Mouse (Mus musculus): ENCODE measurements around the gene Ces2h. TPM values are rescaled to one million over a fixed set of nuclear protein-coding genes. Genes with fewer than 3 reads are reported as not detected.
"Not testable (repeated sequence)": the region's sequence is repeated elsewhere in the genome, so short reads cannot be mapped to it uniquely, and the experiment has no call there.

Ces2h gene
- polyA plus RNA-seq, 1 experiment: not detected

DNA sequence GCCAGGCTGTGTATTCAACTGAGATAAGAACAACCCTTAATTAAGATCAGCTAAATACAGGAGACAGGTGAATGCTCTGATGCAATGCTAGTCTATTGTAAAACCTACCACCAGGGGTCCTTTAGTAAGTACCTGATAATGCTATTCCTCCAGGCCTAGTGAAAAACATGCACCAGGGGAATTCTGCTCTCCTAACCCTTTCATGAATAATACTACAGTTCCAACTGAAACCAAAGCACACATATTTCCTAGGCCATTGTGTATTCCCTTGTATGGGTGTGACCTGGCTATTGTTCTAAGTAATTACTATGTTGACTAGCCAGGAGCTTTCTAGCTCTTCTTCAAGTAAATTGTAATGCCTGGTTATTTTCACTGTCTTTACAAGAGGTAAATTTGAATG is 59.4 kb downstream of the Ces2h start:
- H3K4me3 ChIP-seq (ENCODE audit: insufficient read depth, low read depth, low read length): no peak overlapping the region
- no peaks in the 10 kb centered on the region for H3K4me1 ChIP-seq (ENCODE audit: control insufficient read depth, insufficient read depth, low read length)
- H3K27ac ChIP-seq (ENCODE audit: insufficient read depth, low read depth, low read length): no peak overlapping the region
- TF ChIP-seq CTCF (IDR thresholded peaks at IDR 0.05; ENCODE audit: insufficient read depth, low read depth, low read length): no peak
- TF ChIP-seq POLR2A (IDR thresholded peaks at IDR 0.05; ENCODE audit: insufficient read depth, low read depth, low read length): no peak

GRCm38 (mm10) chr8:105066761-105067160 is 66.1 kb downstream of the Ces2h start:
- H3K4me1 ChIP-seq (ENCODE audit: control insufficient read depth, insufficient read depth, low read length): no peaks in the 10 kb centered on the region
- H3K4me3 ChIP-seq (ENCODE audit: insufficient read depth, low read depth, low read length): no peak overlapping the region
- no peak overlapping the region for H3K27ac ChIP-seq (ENCODE audit: insufficient read depth, low read depth, low read length)
- no peak for TF ChIP-seq POLR2A (IDR thresholded peaks at IDR 0.05; ENCODE audit: insufficient read depth, low read depth, low read length)
- no peak for TF ChIP-seq CTCF (IDR thresholded peaks at IDR 0.05; ENCODE audit: insufficient read depth, low read depth, low read length)
- WGBS: 4% methylated on average over 1 of the region's 1 CpGs

- WGBS: 81% methylated on average over 7 of the region's 7 CpGs
- not testable (repeated sequence) for H3K4me1 ChIP-seq (ENCODE audit: control insufficient read depth, insufficient read depth, low read length); H3K27ac ChIP-seq (ENCODE audit: insufficient read depth, low read depth, low read length); H3K4me3 ChIP-seq (ENCODE audit: insufficient read depth, low read depth, low read length)
Observed at GRCm38 (mm10) chr8:105067905-105068304, 67.3 kb downstream of the Ces2h start.

DNA sequence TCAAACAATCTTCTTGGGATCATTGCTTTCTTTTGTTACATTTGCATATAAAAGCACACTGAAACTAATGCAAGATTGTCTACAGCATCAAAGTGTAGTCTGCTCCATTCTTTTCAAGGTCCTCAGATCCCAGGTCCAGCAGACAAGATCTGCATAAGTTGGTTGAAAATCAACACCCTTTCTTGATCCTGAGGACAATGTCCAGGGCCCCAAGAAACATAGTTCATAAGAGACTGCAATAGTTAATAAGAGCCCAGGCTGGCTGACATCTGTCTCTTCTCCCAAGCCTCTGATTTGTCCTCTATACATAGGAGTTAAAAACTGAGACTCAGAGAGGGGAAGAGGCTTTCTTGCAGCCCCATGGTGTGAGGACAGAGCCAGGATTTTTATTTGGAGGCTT is 68.3 kb downstream of the Ces2h start:
- TF ChIP-seq POLR2A (IDR thresholded peaks at IDR 0.05; ENCODE audit: insufficient read depth, low read depth, low read length): no peak
- TF ChIP-seq CTCF (IDR thresholded peaks at IDR 0.05; ENCODE audit: insufficient read depth, low read depth, low read length): no peak
- Histone ChIP-seq H3K4me3 (ENCODE audit: insufficient read depth, low read depth, low read length) (no peak overlapping the region), H3K4me1 (ENCODE audit: control insufficient read depth, insufficient read depth, low read length) (no peaks in the 10 kb centered on the region), H3K27ac (ENCODE audit: insufficient read depth, low read depth, low read length) (no peak overlapping the region)

Other genes starting within 250 kb of the Ces2h start
- not detected in 2 replicates for gene Ces2b, start 169.3 kb upstream of the Ces2h start, polyA plus RNA-seq (2012; ENCODE audit: insufficient read depth, insufficient read length, low replicate concordance, missing spikeins)
- gene Ces2c, start 153.8 kb upstream of the Ces2h start, polyA plus RNA-seq (2012; ENCODE audit: insufficient read depth, insufficient read length, low replicate concordance, missing spikeins): not detected in 2 replicates
- gene Ces2e, start 74.6 kb upstream of the Ces2h start, polyA plus RNA-seq (2012; ENCODE audit: insufficient read depth, insufficient read length, low replicate concordance, missing spikeins): not detected in 2 replicates
- gene Ces2f, start 53.5 kb upstream of the Ces2h start, polyA plus RNA-seq (2012; ENCODE audit: insufficient read depth, insufficient read length, low replicate concordance, missing spikeins): not detected in 2 replicates
- not detected in 2 replicates for gene Ces2g, start 39.1 kb upstream of the Ces2h start, polyA plus RNA-seq (2012; ENCODE audit: insufficient read depth, insufficient read length, low replicate concordance, missing spikeins)
- not detected in 2 replicates for gene Ces3a, start 47.7 kb downstream of the Ces2h start, polyA plus RNA-seq (2012; ENCODE audit: insufficient read depth, insufficient read length, low replicate concordance, missing spikeins)
- gene Ces3b, start 82.9 kb downstream of the Ces2h start, polyA plus RNA-seq (2012; ENCODE audit: insufficient read depth, insufficient read length, low replicate concordance, missing spikeins): not detected in 2 replicates
- gene Ces4a, start 130.9 kb downstream of the Ces2h start, polyA plus RNA-seq (2012; ENCODE audit: insufficient read depth, insufficient read length, low replicate concordance, missing spikeins): not detected in 2 replicates
- not detected in 2 replicates for gene Cbfb, start 169.8 kb downstream of the Ces2h start, polyA plus RNA-seq (2012; ENCODE audit: insufficient read depth, insufficient read length, low replicate concordance, missing spikeins)
- gene D230025D16Rik, start 224.3 kb downstream of the Ces2h start, polyA plus RNA-seq (2012; ENCODE audit: insufficient read depth, insufficient read length, low replicate concordance, missing spikeins): not detected in 2 replicates